Mouse (Mus musculus) thymus, adult 2 months (tissue): Measurements from ENCODE around the gene Mroh7.

Experiments used
- CTCF ChIP-seq: fragments of 200-500 bp; IDR thresholded peaks from 2 replicates; pipeline ENCODE4 v1.5.1; 2012; ENCODE audit warnings: mild to moderate bottlenecking, control low read depth, low read length, moderate library complexity, borderline replicate concordance; ENCODE audit not compliant: control insufficient read depth, poor library complexity, insufficient read depth; ENCODE audit errors: extremely low read depth
- POLR2A ChIP-seq: fragments of 200-500 bp; IDR thresholded peaks from 2 replicates; pipeline ENCODE4 v1.6.1; 2012; ENCODE audit warnings: mild to moderate bottlenecking, low read length, control low read depth, moderate library complexity; ENCODE audit not compliant: control insufficient read depth, poor library complexity, insufficient read depth; ENCODE audit errors: extremely low read depth

DNA sequence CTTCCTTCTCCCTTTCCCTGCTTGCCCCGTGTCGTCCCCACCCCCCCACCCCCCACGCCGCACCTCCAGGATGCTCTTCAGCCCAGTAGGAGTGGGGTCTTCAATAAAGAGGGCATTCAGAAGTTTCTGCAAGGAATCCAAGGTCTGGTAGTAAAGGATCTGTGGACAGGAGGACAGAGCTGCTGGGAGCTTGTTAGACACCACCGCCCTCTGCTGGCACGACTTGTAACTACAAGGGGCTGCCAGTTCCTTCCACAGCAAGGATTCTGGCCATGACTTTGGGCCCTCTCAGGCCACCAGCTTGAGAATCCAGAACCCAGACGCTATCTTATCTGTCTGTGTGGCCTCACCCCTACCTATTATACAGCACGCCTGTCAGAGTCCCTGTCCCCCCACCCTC is 22.3 kb downstream of the Mroh7 start:
- TF ChIP-seq POLR2A (no peak), CTCF (peak; percentile 84; the same call in 1 of the 2 replicates)
